Mouse (Mus musculus): Measurements from ENCODE around the gene Klk14.

Gene Klk14

GRCm38 (mm10) chr7:43690118-43690517 lies at the start of gene Klk14:
Gene Klk14, plus strand, starts transcription at chr7:43690418.

GRCm38 (mm10) chr7:43642587-43642986 lies 47.6 kb upstream of the Klk14 start:
- WGBS = 80% methylated on average over 5 of the region's 5 CpGs

GRCm38 (mm10) chr7:43643046-43643652 lies 47.1 kb upstream of the Klk14 start:
- WGBS = 86% methylated on average over 17 of the region's 17 CpGs

GRCm38 (mm10) chr7:43652683-43653082 lies 37.5 kb upstream of the Klk14 start:
- WGBS = 90% methylated on average over 6 of the region's 6 CpGs

- 75% methylated on average over 3 of the region's 3 CpGs for WGBS
These were observed 35.7 kb upstream of the Klk14 start for GRCm38 (mm10) chr7:43654519-43654918.

GRCm38 (mm10) chr7:43656232-43656631 lies 34.0 kb upstream of the Klk14 start:
- 75% methylated on average over 6 of the region's 6 CpGs for WGBS

GRCm38 (mm10) chr7:43660002-43660401 lies 30.2 kb upstream of the Klk14 start, which contains the start of gene Siglece:
Gene Siglece, minus strand, starts transcription at chr7:43660161.
- 71% methylated on average over 1 of the region's 1 CpGs for WGBS

- WGBS = 86% methylated on average over 1 of the region's 1 CpGs
These were observed 27.4 kb upstream of the Klk14 start for GRCm38 (mm10) chr7:43662804-43663203.

GRCm38 (mm10) chr7:43667221-43667620 lies 23.0 kb upstream of the Klk14 start:
- WGBS = 82% methylated on average over 4 of the region's 4 CpGs

GRCm38 (mm10) chr7:43668582-43668981 lies 21.6 kb upstream of the Klk14 start:
- 21% methylated on average over 3 of the region's 3 CpGs for WGBS

- WGBS = 65% methylated on average over 11 of the region's 11 CpGs
These were observed 19.0 kb upstream of the Klk14 start for GRCm38 (mm10) chr7:43671064-43671808.

- WGBS = under 1% methylated on average over 26 of the region's 26 CpGs
These were observed 18.2 kb upstream of the Klk14 start, which contains the start of gene Ctu1 for GRCm38 (mm10) chr7:43671809-43672580. Gene Ctu1, plus strand, starts transcription at chr7:43672016.

- 16% methylated on average over 10 of the region's 10 CpGs for WGBS
These were observed 17.5 kb upstream of the Klk14 start for GRCm38 (mm10) chr7:43672581-43673260.

- WGBS = 94% methylated on average over 32 of the region's 32 CpGs
These were observed 15.1 kb upstream of the Klk14 start for GRCm38 (mm10) chr7:43675091-43675490.

GRCm38 (mm10) chr7:43680960-43681359 lies 9.3 kb upstream of the Klk14 start:
- WGBS = 24% methylated on average over 5 of the region's 5 CpGs

- WGBS = 54% methylated on average over 1 of the region's 1 CpGs
These were observed 7.7 kb upstream of the Klk14 start for GRCm38 (mm10) chr7:43682511-43682910.

- 67% methylated on average over 7 of the region's 7 CpGs for WGBS
These were observed 5.1 kb upstream of the Klk14 start for GRCm38 (mm10) chr7:43685088-43685487.

- 88% methylated on average over 3 of the region's 3 CpGs for WGBS
These were observed 19.8 kb downstream of the Klk14 start for GRCm38 (mm10) chr7:43710031-43710430.

- WGBS = 61% methylated on average over 4 of the region's 4 CpGs
These were observed 22.0 kb downstream of the Klk14 start, which contains the start of gene Klk13 for GRCm38 (mm10) chr7:43712267-43712666. Gene Klk13, plus strand, starts transcription at chr7:43712567.

- WGBS = 10% methylated on average over 9 of the region's 9 CpGs
These were observed 22.7 kb downstream of the Klk14 start for GRCm38 (mm10) chr7:43712917-43713316.

GRCm38 (mm10) chr7:43713741-43714351 lies 23.6 kb downstream of the Klk14 start:
- WGBS = 12% methylated on average over 19 of the region's 19 CpGs
